Mouse (Mus musculus) liver, embryonic 14.5 days (tissue): ENCODE results near the gene Ak3.

Source experiments
- CTCF ChIP-seq: IDR thresholded peaks from 2 replicates; pipeline ENCODE4 v1.5.1; 2016; ENCODE audit warnings: antibody characterized with exemption, low read depth, control low read depth
- EP300 ChIP-seq: IDR thresholded peaks from 2 replicates; pipeline ENCODE4 v1.6.1; 2016; ENCODE audit warnings: antibody characterized with exemption, low read depth

GRCm38 (mm10) chr19:29058741-29059140, 11.0 kb upstream of the Ak3 start:
- TF ChIP-seq CTCF (no peak), EP300 (no peak)
